Mouse (Mus musculus): Measurements from ENCODE around the gene Ifnar2.

Ifnar2 gene

DNA sequence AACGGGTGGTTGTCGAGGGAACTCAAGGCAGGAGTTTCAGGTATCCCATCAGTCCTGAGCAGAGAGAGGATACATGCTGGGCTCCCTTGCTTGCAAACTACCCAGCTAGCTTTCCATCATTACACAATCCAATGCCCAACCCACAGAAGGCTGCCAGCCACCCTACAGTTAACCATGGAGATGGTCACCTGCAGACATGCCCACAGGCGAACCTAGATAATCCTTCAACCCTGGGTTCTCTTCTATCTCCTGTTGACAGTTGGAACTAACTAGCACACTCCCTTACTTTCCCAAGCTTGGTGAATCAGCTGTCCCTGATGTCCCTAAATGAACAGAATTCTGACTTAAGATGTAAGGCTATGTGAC, 14.5 kb downstream of the Ifnar2 start:
- DNase-seq (ENCODE audit: extremely low read depth, insufficient read length, low spot score) = no peak

- peak; percentile 20 for DNase-seq (ENCODE audit: extremely low read depth, insufficient read length, low spot score)
These were observed 17.5 kb downstream of the Ifnar2 start for GRCm38 (mm10) chr16:91390100-91390499.

GRCm38 (mm10) chr16:91391421-91391820, 18.8 kb downstream of the Ifnar2 start, which contains the start of gene Gm21970:
TSS of gene Gm21970 (plus strand) at chr16:91391721.
- DNase-seq (ENCODE audit: extremely low read depth, insufficient read length, low spot score) = no peak

DNA sequence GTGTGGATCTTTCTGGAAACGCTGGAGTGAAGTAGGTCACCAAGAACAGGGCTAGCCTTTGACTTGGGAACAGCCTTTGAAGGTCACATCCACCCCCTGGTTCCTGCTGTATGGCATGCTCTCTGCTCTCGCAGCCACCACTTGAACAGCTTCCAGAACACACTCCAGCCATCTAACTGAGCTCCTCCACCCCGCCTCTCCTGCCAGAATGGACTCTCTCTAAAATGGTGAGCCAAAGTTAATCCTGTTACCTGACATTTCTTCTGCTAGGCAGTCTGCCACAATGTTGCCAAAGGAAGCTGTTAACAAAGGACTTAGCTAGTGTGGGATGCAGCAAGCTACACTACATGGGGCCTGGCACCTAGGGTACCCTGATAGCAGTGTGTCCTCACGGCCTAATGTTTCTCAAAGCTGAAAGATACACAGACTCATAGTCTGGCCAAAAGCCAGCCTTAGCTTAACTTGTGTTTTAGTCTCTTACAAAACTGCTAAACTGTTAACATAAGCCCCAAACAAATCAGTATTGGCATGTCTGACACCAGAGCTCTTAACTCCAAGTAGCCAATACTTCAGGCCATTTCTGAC, 22.3 kb downstream of the Ifnar2 start:
- no peak for DNase-seq (ENCODE audit: extremely low read depth, insufficient read length, low spot score)

DNA sequence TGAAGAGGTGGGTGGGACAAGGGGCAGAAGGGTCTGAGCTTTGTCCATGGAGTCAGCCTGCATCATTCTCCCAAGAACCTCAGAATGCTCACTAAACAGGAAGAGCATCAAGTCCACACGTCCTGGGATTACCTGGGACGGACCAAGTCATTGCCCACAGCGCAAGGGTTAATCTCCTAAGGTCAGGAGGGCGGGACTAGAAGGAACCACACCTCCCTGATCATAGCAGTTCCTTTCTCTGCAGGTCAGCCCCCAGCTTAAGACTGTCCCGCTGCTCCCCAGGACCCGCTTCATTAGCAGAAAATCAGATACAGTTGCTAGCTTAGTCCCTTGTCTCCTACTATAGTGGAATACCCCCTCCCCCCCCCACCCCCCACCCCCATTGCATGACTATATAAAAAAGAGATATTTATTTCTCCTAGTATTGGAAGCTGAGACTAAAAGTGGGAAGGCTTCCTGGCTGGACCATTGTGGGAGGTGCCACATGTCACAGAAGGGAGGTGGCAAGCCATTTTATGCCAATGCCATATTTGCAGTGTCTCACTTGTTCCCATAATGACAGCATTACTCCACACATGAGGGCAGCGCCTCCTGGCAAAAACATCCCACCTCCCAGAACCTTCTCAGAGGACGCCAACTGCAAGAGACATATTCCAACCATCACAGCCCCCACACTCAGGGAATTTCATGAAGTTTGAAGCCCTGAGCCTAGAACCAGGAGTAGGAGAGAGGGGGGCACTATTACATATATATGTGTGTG, 23.2 kb downstream of the Ifnar2 start:
- no peak for DNase-seq (ENCODE audit: extremely low read depth, insufficient read length, low spot score)

GRCm38 (mm10) chr16:91396844-91397537, 24.4 kb downstream of the Ifnar2 start:
- no peak for DNase-seq (ENCODE audit: extremely low read depth, insufficient read length, low spot score)

- no peak for DNase-seq (ENCODE audit: extremely low read depth, insufficient read length, low spot score)
These were observed 25.4 kb downstream of the Ifnar2 start for GRCm38 (mm10) chr16:91398030-91398429.

- no peak for DNase-seq (ENCODE audit: extremely low read depth, insufficient read length, low spot score)
These were observed 26.4 kb downstream of the Ifnar2 start for GRCm38 (mm10) chr16:91398944-91399343.

DNA sequence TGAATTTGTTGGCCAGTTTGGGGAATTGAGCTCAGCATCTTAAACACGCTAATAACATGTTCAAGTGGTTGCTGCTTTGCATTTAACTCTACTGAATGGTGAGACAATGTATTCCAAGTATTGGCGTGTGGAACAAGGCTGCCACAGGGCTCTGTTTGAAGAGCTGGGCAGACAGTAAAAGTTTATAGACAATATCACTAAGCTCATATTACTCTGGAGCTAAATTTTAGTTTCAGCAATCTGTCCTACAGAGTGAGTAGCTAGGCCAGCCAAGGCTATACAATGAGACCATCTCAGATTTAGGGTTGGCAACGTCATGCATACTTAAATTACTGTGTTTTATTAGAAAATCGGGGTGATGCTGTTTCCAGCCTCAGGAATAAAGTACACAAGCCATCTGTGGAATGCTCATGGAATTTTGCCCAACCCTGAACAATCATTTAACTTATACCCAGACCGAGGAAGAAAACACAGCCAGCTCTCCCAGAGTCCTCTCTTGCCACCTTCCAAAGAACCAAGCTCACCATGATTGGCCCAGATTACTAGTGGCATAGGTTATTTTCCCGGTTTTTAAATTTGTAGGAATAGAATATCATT, 29.1 kb downstream of the Ifnar2 start:
- DNase-seq (ENCODE audit: extremely low read depth, insufficient read length, low spot score) = no peak

GRCm38 (mm10) chr16:91403784-91404183, 31.2 kb downstream of the Ifnar2 start:
- no peak for DNase-seq (ENCODE audit: extremely low read depth, insufficient read length, low spot score)

DNA sequence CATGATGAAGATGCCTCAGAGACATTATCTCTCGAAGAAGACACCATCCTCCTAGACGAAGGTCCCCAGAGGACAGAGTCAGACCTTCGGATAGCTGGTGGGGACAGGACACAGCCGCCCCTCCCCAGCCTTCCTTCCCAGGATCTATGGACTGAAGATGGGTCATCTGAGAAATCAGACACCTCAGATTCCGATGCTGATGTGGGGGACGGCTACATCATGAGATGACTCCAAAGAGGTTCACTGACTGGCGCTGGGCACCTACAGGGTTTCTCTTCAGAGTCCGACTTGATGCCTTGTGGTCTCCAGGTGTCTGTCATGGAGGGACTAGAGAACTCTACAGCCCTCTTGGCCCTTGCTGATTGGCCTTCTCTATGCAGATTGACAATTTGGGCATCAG, 31.6 kb downstream of the Ifnar2 start:
- no peak for DNase-seq (ENCODE audit: extremely low read depth, insufficient read length, low spot score)

DNA sequence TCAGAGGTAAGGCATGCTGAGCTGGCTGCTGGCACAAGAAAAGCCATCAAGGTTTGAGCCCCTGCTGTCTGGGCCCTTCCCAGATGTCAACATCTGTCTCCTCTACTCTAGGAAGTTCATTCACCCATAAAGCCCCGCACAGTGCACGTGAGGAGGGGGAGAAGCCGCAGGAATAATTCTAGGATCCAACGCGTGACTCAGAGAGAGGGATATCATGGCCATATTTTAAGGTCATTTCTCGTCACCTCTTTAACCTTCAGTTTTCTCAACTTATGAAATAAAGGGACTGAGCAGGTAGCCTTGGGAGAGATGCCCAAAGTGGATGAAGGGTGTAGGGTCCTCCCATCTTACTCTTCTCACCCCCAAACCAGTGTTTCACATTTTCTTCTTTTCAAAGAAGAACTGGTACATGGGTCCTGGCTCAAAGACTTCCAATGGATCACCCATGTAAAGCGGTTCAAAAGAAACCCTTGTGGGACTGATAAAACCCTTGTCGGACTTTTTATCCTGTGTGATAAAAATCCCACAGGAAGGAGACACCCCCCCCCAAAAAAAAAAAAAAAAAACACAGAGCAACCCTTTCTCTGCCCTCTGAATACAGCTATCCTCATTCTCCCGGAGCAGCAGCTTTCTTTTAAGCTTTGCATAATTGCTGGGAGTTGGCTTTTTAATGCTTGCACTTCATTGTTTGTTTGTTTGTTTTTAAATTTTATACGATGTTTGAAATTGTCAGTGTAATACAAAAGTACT, 32.4 kb downstream of the Ifnar2 start:
- DNase-seq (ENCODE audit: extremely low read depth, insufficient read length, low spot score) = no peak

DNA sequence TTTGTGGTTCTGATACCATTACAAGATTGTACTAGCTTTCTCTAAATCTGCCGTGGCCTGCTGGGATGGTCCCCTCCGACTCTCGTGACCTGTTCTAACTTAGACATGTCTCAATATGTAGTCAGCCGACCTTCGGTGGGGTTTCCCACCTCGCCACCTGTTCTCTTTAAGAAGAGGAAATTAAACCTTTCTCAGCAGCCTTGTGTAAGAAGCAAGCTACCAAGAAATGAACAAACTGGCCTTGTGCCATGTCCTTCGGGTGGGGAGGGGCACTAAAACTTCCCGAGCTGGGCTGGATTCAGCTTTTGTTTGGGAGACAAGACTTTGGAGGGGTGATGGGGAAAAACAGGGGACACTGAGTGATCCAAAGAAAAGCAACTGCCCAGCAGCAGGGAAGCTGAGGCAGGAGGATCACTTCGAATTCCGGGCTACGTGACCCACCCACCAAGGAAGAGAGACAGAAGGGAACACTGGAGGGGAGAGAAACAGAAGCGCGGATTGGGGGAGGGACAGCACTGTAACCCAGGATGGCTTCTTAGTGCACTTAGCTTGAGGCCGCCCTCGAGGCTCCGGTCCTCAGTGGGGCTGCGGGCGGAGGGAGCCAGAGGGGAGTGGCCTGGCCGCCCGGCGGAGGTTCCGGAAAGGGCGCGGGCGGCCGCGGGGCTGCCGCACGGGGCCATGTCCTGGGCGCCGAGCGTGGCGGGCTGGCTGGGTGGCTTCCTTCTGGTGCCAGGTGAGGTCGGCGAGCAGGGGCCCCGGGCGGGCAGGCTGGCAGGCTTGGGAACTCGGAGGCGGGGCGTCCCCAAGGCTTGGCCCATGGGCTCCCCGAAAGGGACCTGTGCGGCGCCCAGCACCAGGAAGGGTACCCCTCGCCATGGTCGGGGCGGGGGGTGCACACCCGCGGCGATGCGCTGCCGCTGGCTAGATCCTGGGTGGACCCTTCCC, 33.3 kb downstream of the Ifnar2 start, which contains the start of gene Il10rb:
Gene Il10rb, plus strand, starts transcription at position 525 of the 945 bp plus-strand sequence.
- peak; percentile 83 for DNase-seq (ENCODE audit: extremely low read depth, insufficient read length, low spot score)

DNA sequence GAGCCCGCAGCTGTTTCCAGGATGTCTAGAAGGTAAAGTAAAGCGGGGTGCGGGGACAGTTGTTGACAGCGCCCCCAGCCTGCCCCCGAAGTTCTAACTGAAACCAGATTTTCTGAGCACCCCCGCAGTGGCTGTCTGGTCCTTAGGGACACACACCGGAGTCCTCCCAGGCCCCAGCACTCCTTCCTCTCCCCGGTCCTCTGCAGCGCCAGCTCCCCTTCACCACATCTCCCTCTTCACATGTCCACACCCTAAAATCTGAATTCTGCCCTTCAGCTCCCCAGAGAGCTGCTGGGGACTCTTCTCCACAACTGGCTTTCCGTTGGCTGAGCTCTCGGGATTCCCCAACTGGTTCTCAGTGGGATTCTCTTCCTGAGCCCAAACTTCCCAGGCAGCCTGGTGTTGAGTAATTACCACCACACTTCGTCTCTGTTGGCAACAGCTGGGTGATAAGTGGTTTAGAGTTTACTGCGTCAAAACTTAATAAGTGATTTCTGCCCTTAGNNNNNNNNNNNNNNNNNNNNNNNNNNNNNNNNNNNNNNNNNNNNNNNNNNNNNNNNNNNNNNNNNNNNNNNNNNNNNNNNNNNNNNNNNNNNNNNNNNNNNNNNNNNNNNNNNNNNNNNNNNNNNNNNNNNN, 34.1 kb downstream of the Ifnar2 start:
- no peak for DNase-seq (ENCODE audit: extremely low read depth, insufficient read length, low spot score)

- DNase-seq (ENCODE audit: extremely low read depth, insufficient read length, low spot score) = no peak
These were observed 40.7 kb downstream of the Ifnar2 start for GRCm38 (mm10) chr16:91413102-91413844.

GRCm38 (mm10) chr16:91415391-91416189, 43.0 kb downstream of the Ifnar2 start:
- no peak for DNase-seq (ENCODE audit: extremely low read depth, insufficient read length, low spot score)

- DNase-seq (ENCODE audit: extremely low read depth, insufficient read length, low spot score) = no peak
These were observed 43.8 kb downstream of the Ifnar2 start for GRCm38 (mm10) chr16:91416357-91416756.

- DNase-seq (ENCODE audit: extremely low read depth, insufficient read length, low spot score) = no peak
These were observed 44.4 kb downstream of the Ifnar2 start for GRCm38 (mm10) chr16:91416938-91417337.
